Mouse (Mus musculus) cerebellum, adult 9-11 months (tissue): ENCODE results near the gene Spata19.

Experiments
- DNase-seq: peaks from one replicate; pipeline ENCODE4 v3.0.0; 2022

The Spata19 gene

GRCm38 (mm10) chr9:27396500-27396899 is at the start of gene Spata19:
Gene Spata19 (plus strand): TSS chr9:27396800.
- DNase-seq: no peak

GRCm38 (mm10) chr9:27353082-27353481 is 43.5 kb upstream of the Spata19 start:
- DNase-seq: no peak

- DNase-seq: no peak
Measured at GRCm38 (mm10) chr9:27357893-27358292, 38.7 kb upstream of the Spata19 start.

GRCm38 (mm10) chr9:27367231-27367630 is 29.4 kb upstream of the Spata19 start:
- no peak for DNase-seq

GRCm38 (mm10) chr9:27369108-27369507 is 27.5 kb upstream of the Spata19 start:
- no peak for DNase-seq

GRCm38 (mm10) chr9:27375746-27376145 is 20.9 kb upstream of the Spata19 start:
- peak; percentile 65 for DNase-seq

GRCm38 (mm10) chr9:27386951-27387350 is 9.6 kb upstream of the Spata19 start:
- DNase-seq: peak; percentile 81

- peak; percentile 22 for DNase-seq
Measured at GRCm38 (mm10) chr9:27401169-27401568, 4.6 kb downstream of the Spata19 start.

GRCm38 (mm10) chr9:27409733-27410132 is 13.1 kb downstream of the Spata19 start:
- DNase-seq: peak; percentile 83

GRCm38 (mm10) chr9:27414058-27414460 is 17.5 kb downstream of the Spata19 start:
- peak; percentile 36 for DNase-seq

- DNase-seq: no peak
Measured at GRCm38 (mm10) chr9:27424511-27424910, 27.9 kb downstream of the Spata19 start.

- no peak for DNase-seq
Measured at GRCm38 (mm10) chr9:27428552-27428951, 32.0 kb downstream of the Spata19 start.

GRCm38 (mm10) chr9:27433301-27433700 is 36.7 kb downstream of the Spata19 start:
- no peak for DNase-seq

GRCm38 (mm10) chr9:27435936-27436335 is 39.3 kb downstream of the Spata19 start:
- DNase-seq: no peak

- DNase-seq: no peak
Measured at GRCm38 (mm10) chr9:27437391-27438061, 40.9 kb downstream of the Spata19 start.

GRCm38 (mm10) chr9:27449780-27450422 is 53.3 kb downstream of the Spata19 start:
- DNase-seq: no peak
